Mouse (Mus musculus): ENCODE results near the gene Rabl6.

GRCm38 (mm10) chr2:25579737-25580460 is 28.4 kb downstream of the Rabl6 start:
- TF ChIP-seq CTCF (IDR thresholded peaks at IDR 0.05; ENCODE audit: low read depth): peak; percentile 73
- TF ChIP-seq EP300 (optimal IDR thresholded peaks at IDR 0.05): no peak
